Mouse (Mus musculus) lung, embryonic 15.5 days (tissue): ENCODE results near the gene Arnt2. TPM values are rescaled to one million over a fixed set of nuclear protein-coding genes. Genes with fewer than 3 reads are reported as not detected.

Experiments
- ATAC-seq: fragments of 200-750 bp; cut with Nextera tagmentation; 2 replicates; pipeline ENCODE4 v1.8.0; 2017; ENCODE audit warnings: moderate number of reproducible peaks, borderline replicate concordance; ENCODE audit not compliant: low FRiP score, low TSS enrichment; ENCODE audit errors: extremely low read depth
- H3K27ac ChIP-seq: fragments of 300-500 bp; sonication (generic); 2 replicates; pipeline ENCODE4 v1.5.1; 2015; ENCODE audit warnings: moderate library complexity, mild to moderate bottlenecking, inconsistent platforms
- H3K27me3 ChIP-seq: fragments of 300-500 bp; sonication (generic); 2 replicates; pipeline ENCODE4 v1.6.1; 2015; ENCODE audit warnings: inconsistent platforms
- H3K36me3 ChIP-seq: fragments of 300-500 bp; sonication (generic); 2 replicates; pipeline ENCODE4 v1.6.1; 2015; ENCODE audit warnings: inconsistent platforms
- H3K4me1 ChIP-seq: fragments of 300-500 bp; sonication (generic); 2 replicates; pipeline ENCODE4 v1.6.1; 2015; ENCODE audit warnings: inconsistent platforms
- H3K4me2 ChIP-seq: fragments of 300-500 bp; sonication (generic); 2 replicates; pipeline ENCODE4 v1.6.1; 2015; ENCODE audit warnings: inconsistent platforms, mild to moderate bottlenecking, moderate library complexity
- H3K4me3 ChIP-seq: fragments of 300-500 bp; sonication (generic); 2 replicates; pipeline ENCODE4 v1.5.1; 2015; ENCODE audit warnings: mild to moderate bottlenecking, inconsistent platforms
- H3K9ac ChIP-seq: fragments of 300-500 bp; sonication (generic); 2 replicates; pipeline ENCODE4 v1.6.1; 2015; ENCODE audit warnings: inconsistent platforms
- H3K9me3 ChIP-seq: fragments of 300-500 bp; sonication (generic); 2 replicates; pipeline ENCODE4 v1.6.1; 2016; ENCODE audit warnings: inconsistent platforms
- WGBS: fragments of 180-500 bp; shearing (Covaris S2); methylation state at CpG from one replicate; pipeline ENCODE4 v1.1.7; 2015; 5-methylcytosine and 5-hydroxymethylcytosine counted together
- polyA plus RNA-seq: library from polyadenylated mRNA; unstranded; fragments of >200 nt; fragmentation: Nextera tagmentation; extraction: Ambion mirVana; gene quantifications from 2 replicates; pipeline ENCODE4 v1.2.1, GENCODE M21; 2015

Arnt2 gene
- polyA plus RNA-seq, 1 experiment from 2014 or later: 8.7 TPM

GRCm38 (mm10) chr7:84251667-84252066 is 158.3 kb downstream of the Arnt2 start:
- no peak overlapping the region for H3K27ac ChIP-seq
- 84% methylated on average over 2 of the region's 2 CpGs for WGBS
- H3K4me3 ChIP-seq: no peak overlapping the region
- H3K4me2 ChIP-seq: no peak overlapping the region
- H3K9ac ChIP-seq: no peak overlapping the region
- no peaks in the 10 kb centered on the region for H3K27me3 ChIP-seq
- ATAC-seq: no peak
- H3K4me1 ChIP-seq: peaks cover 37% of the 10 kb centered on the region
- no peaks in the 10 kb centered on the region for H3K36me3 ChIP-seq
- no peaks in the 10 kb centered on the region for H3K9me3 ChIP-seq

DNA sequence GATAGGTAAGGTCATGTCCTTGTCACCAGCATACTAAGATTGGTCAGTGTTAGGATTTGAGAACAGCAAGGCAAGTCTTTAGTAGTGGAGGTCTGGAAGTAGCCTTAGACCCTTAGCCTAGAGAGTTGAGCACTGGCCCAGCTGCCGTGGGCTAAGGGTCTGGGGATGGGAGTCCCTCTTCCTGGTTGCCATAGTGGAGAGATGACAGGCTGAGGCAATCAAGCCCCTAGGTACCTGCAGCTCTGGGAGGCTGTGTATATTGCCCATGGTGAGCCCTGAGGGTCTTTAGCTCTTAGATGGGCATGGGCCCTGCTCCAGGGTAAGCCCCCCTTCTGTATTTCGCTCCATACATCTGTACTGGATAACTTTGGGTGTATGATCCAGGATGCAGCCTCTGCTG is 159.2 kb downstream of the Arnt2 start:
- ATAC-seq: no peak
- H3K36me3 ChIP-seq: no peaks in the 10 kb centered on the region
- H3K4me3 ChIP-seq: no peak overlapping the region
- H3K4me1 ChIP-seq: peaks cover 31% of the 10 kb centered on the region
- no peak overlapping the region for H3K9ac ChIP-seq
- H3K9me3 ChIP-seq: no peaks in the 10 kb centered on the region
- H3K27ac ChIP-seq: no peak overlapping the region
- H3K4me2 ChIP-seq: no peak overlapping the region
- H3K27me3 ChIP-seq: no peaks in the 10 kb centered on the region
- 86% methylated on average over 2 of the region's 2 CpGs for WGBS

DNA sequence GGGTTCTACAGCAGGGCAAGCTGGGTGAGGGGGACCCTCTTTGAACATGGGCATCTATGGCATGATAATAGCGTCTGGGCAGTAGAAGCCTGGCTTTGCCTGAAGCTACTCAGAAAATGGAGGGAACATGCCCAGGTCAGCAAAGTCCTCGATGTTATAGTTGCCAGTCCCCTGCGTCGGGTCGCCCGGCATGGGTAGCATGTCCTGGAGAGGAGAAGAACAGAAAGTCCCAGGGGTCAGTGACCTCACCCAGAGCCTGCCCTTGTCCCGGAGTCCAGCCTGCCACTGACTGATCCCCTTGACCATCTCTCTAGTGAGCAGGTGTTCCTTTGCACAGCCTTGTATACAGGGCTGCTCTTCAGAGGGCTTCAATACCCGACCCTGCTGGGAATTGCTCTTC is 160.0 kb downstream of the Arnt2 start:
- H3K4me2 ChIP-seq: no peak overlapping the region
- no peak overlapping the region for H3K4me3 ChIP-seq
- no peaks in the 10 kb centered on the region for H3K9me3 ChIP-seq
- no peaks in the 10 kb centered on the region for H3K27me3 ChIP-seq
- H3K36me3 ChIP-seq: no peaks in the 10 kb centered on the region
- no peak overlapping the region for H3K9ac ChIP-seq
- no peak overlapping the region for H3K27ac ChIP-seq
- 76% methylated on average over 8 of the region's 8 CpGs for WGBS
- H3K4me1 ChIP-seq: peaks cover 29% of the 10 kb centered on the region
- ATAC-seq: no peak

DNA sequence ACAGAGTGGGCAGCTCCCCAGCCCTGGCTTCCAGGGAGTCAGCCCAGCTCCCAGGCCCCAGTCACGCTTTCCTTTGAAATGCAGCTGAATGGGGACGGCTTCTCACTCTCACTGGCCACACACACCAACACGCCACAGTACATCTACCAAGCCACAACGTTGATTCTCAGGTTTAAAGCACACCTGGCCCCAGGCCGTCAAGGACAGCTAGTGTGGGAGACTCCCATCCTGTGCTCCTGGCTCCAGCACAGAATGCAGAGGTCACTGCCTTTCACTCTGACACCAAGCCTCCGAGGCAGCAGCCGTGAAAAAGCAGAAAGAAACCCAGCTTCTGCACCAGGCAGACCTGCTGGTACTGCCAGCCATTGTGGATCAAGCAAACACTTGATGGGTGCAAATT is 160.6 kb downstream of the Arnt2 start:
- H3K9me3 ChIP-seq: no peaks in the 10 kb centered on the region
- no peak overlapping the region for H3K4me3 ChIP-seq
- peaks cover 23% of the 10 kb centered on the region for H3K4me1 ChIP-seq
- 50% methylated on average over 7 of the region's 7 CpGs for WGBS
- no peak for ATAC-seq
- no peak overlapping the region; the same call in 1 of the 2 replicates for H3K27ac ChIP-seq
- H3K27me3 ChIP-seq: no peaks in the 10 kb centered on the region
- H3K4me2 ChIP-seq: no peak overlapping the region
- no peak overlapping the region for H3K9ac ChIP-seq
- no peaks in the 10 kb centered on the region for H3K36me3 ChIP-seq

DNA sequence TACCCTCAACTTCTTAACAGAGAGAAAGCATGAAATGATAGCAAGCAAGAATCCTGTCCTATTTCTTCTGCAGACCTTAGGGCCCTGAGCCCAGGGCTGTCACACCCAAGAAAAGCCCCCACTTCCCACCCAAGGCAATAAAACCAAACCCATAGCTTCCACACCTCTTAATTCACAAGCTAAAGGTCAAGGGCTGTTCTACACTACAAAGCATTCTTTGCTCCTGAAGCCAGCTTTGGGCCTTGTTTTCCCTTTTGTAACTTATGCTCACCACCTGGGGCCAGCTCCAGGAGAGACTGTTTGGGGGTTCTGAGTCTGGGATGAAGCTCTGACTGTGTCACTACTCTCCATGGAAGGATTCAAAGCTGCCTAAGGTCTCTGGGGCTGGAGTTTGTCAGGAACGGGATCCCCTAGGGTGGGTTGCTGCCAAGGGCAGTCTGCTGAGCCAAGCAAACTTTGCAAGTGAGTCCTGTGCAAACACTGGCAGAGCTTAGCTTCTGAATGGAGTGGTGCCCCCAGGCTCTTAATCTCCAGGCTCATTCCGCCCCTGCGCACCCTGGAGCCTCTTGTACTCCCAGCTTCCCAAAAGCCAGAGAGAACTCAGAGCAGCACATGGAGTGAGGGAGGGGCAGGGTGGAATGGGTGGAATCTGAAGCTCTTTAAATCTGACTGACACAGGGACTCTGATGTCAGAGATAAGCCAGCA is 161.9 kb downstream of the Arnt2 start:
- ATAC-seq: peak; percentile 81

DNA sequence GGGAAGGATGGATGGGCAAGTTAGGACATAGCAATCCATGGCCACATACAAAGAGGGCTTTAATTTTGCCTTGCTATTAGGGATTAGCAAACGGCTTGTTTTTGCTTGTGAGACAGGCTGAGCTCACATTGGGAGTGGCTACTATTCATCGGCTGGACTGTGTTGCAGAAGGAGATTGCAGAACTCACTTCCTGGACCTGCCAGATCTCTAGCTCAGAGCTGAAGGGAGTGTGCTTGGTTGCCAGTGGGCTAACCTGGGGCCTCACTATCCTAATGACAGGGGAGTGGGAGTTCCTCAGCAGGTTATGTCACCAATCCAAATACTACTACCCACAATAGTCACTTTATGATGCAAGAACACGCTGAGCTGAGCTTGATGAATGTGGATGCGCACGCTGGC is 163.1 kb downstream of the Arnt2 start:
- Histone ChIP-seq H3K9me3 (no peaks in the 10 kb centered on the region), H3K36me3 (no peaks in the 10 kb centered on the region), H3K27ac (no peak overlapping the region)

More for the DNA sequence above, 161.9 kb downstream of the Arnt2 start:
- Histone ChIP-seq H3K9ac (no peak overlapping the region), H3K9me3 (no peaks in the 10 kb centered on the region), H3K36me3 (no peaks in the 10 kb centered on the region), H3K27ac (peak overlapping the region; percentile 76), H3K27me3 (no peaks in the 10 kb centered on the region), H3K4me1 (peaks cover 16% of the 10 kb centered on the region), H3K4me2 (no peak overlapping the region), H3K4me3 (no peak overlapping the region)
- WGBS: 47% methylated on average over 3 of the region's 3 CpGs

DNA sequence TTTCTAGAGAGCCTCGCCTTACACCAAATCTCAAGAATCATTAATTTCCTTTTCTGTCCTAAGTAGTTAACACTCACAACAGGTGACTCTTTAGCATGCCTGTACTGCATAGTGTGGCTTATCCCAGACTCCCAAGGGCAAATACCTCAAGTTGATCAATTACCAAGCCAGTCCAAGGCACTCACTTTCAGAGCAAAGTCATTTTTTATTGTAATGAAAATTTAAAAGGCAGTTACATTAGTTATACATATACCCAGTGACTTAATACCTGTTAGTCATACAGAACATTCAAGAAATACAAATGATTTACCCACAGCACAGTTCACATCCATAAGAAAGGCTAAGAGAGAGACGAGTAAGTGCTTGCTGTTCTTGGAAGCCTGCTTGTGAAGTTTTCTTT is 163.9 kb downstream of the Arnt2 start:
- Histone ChIP-seq H3K27ac (no peak overlapping the region), H3K4me2 (no peak overlapping the region), H3K4me1 (peaks cover 16% of the 10 kb centered on the region), H3K9ac (no peak overlapping the region), H3K27me3 (no peaks in the 10 kb centered on the region), H3K9me3 (no peaks in the 10 kb centered on the region), H3K4me3 (no peak overlapping the region), H3K36me3 (no peaks in the 10 kb centered on the region)
- no peak for ATAC-seq
- 71% methylated on average over 2 of the region's 2 CpGs for WGBS

More for the DNA sequence above, 163.1 kb downstream of the Arnt2 start:
- Histone ChIP-seq H3K4me3 (no peak overlapping the region), H3K4me2 (no peak overlapping the region), H3K4me1 (peaks cover 16% of the 10 kb centered on the region), H3K27me3 (no peaks in the 10 kb centered on the region), H3K9ac (no peak overlapping the region)
- no peak for ATAC-seq
- 83% methylated on average over 5 of the region's 5 CpGs for WGBS

DNA sequence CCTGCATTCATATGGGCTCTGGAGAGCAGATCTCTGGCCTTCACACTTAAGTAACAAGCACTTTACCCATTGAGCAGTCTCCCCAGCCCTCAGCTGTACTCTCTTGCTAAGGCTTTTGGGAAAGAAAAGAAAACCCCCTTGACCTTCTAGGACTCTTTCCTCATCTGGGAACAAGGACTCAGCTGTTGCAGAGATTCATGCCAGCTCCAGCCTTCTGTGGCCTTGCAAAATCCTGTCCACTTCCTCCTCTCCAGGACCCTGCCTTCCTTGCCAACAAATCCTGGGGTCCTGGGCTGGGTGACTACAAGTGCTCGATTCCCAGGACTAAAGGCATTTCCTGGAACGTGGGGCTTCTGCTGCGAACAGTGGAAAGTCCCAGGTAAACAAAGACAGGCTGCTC is 169.6 kb downstream of the Arnt2 start:
- no peak overlapping the region for H3K4me3 ChIP-seq
- H3K9ac ChIP-seq: no peak overlapping the region
- H3K27me3 ChIP-seq: no peaks in the 10 kb centered on the region
- 33% methylated on average over 3 of the region's 3 CpGs for WGBS
- no peaks in the 10 kb centered on the region for H3K9me3 ChIP-seq
- H3K4me1 ChIP-seq: peaks cover 14% of the 10 kb centered on the region
- ATAC-seq: no peak; the same call in 1 of the 2 replicates
- no peaks in the 10 kb centered on the region for H3K36me3 ChIP-seq
- H3K27ac ChIP-seq: peak overlapping the region; percentile 63
- H3K4me2 ChIP-seq: no peak overlapping the region

DNA sequence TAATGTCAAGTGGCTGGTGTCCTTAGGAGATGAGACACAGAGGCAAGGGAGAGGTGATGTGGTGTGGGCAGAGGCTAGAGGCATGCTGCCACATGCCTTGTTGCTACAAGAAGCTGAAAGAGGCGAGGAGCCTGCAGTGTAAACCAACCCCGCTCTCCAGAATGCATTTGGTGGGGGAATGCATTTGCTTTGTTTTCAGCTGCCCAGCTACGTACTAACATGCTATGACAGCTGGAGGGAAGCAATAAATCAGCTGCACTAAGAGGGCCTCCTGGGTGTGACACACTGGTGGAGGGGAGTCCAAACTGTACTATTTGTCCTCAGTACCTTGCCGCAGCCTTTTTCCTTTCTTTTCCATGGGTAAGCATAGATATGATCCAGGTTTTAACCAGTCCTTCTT is 172.3 kb downstream of the Arnt2 start:
- WGBS: 38% methylated on average over 4 of the region's 4 CpGs
- H3K27ac ChIP-seq: peak overlapping the region; percentile 10; the same call in 1 of the 2 replicates

GRCm38 (mm10) chr7:84231396-84231795 is 178.6 kb downstream of the Arnt2 start:
- 57% methylated on average over 4 of the region's 4 CpGs for WGBS
- no peak overlapping the region for H3K27ac ChIP-seq
- ATAC-seq: no peak

More for the DNA sequence above, 172.3 kb downstream of the Arnt2 start:
- Histone ChIP-seq H3K36me3 (no peaks in the 10 kb centered on the region), H3K9me3 (no peaks in the 10 kb centered on the region), H3K4me1 (peaks cover 14% of the 10 kb centered on the region), H3K9ac (no peak overlapping the region), H3K27me3 (no peaks in the 10 kb centered on the region), H3K4me2 (no peak overlapping the region), H3K4me3 (no peak overlapping the region)
- 0 out of 2 replicates have a peak, but pooled peaks have one; percentile 49 for ATAC-seq

DNA sequence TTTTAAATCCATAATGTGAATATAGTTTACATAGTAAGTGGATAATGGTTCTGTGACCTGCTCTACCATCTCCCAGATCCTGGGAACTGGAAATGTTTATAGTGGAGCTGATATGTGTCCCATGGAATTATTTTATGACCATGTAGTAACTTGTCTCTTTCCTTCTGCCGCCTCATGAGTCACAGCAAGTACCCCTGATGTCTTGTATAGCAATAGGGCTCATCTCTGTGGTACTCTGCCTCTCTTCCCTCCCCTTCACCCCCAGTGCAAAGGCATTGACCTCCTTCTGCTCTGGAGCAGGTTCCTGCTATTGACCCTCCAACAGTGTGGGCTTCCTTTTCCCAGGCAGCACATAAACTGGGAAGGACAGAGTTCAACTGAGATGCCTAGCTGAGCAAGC is 182.3 kb downstream of the Arnt2 start:
- H3K27me3 ChIP-seq: no peaks in the 10 kb centered on the region
- no peaks in the 10 kb centered on the region for H3K9me3 ChIP-seq
- ATAC-seq: no peak
- no peaks in the 10 kb centered on the region for H3K4me1 ChIP-seq
- H3K4me2 ChIP-seq: no peak overlapping the region
- WGBS: 79% methylated on average over 1 of the region's 1 CpGs
- no peak overlapping the region for H3K27ac ChIP-seq
- no peaks in the 10 kb centered on the region for H3K36me3 ChIP-seq
- H3K4me3 ChIP-seq: no peak overlapping the region
- no peak overlapping the region for H3K9ac ChIP-seq

More at GRCm38 (mm10) chr7:84231396-84231795, 178.6 kb downstream of the Arnt2 start:
- Histone ChIP-seq H3K4me3 (no peak overlapping the region), H3K27me3 (no peaks in the 10 kb centered on the region), H3K9ac (no peak overlapping the region), H3K4me1 (no peaks in the 10 kb centered on the region), H3K9me3 (no peaks in the 10 kb centered on the region), H3K36me3 (no peaks in the 10 kb centered on the region), H3K4me2 (no peak overlapping the region)

- 77% methylated on average over 3 of the region's 3 CpGs for WGBS
- Histone ChIP-seq H3K9me3 (no peaks in the 10 kb centered on the region), H3K27me3 (no peaks in the 10 kb centered on the region), H3K4me3 (no peak overlapping the region), H3K9ac (no peak overlapping the region), H3K36me3 (no peaks in the 10 kb centered on the region), H3K4me1 (no peaks in the 10 kb centered on the region), H3K4me2 (no peak overlapping the region), H3K27ac (no peak overlapping the region)
- no peak for ATAC-seq
Measured at GRCm38 (mm10) chr7:84226909-84227308, 183.1 kb downstream of the Arnt2 start.
